Mouse (Mus musculus): Measurements from ENCODE around the gene Psmd8. TPM values are rescaled to one million over a fixed set of nuclear protein-coding genes. Genes with fewer than 3 reads are reported as not detected.
A peak's percentile ranks its signal among the peaks of the same experiment; 100 is the strongest.

The Psmd8 gene
- polyA plus RNA-seq, 1 experiment from 2014 or later: 273 TPM

DNA sequence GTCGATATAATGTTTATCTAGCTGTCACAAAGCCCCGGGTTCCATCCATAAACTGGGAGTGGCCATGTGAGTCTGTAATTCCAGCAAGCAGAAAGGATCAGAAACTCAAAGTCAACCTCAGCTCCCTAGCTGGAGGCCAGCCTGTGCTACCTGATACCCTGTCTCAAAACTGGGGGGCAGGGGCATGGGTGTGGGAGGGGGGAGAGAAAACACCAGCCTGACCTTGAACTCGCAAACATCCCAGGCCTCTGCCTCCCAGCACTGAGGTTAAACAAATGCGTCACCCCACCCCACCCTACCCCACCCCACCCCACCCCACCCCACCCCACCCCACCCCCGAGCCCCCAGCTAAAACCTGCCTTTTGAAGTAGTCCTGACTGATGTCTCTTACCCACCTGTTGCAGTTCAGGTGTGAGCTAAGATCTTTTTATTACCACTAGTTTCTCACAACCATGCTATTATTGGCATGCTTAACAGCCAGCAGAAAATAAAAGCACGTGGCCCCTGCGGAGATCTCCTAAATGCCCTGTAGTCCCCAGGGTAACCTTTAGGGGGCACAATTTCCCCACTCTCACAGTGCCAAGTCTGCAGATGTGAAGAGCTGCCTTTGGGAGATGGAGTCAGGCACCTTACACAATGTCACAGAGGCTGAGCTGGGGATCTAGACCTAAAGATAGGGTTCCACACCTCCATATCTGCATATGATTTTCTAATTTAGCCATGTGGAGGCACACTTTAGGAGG is 54.2 kb downstream of the Psmd8 start:
- no peak overlapping the region for H3K9ac ChIP-seq
- no peaks in the 10 kb centered on the region for H3K9me3 ChIP-seq
- no peak overlapping the region for H3K4me3 ChIP-seq
- H3K4me1 ChIP-seq: peaks cover 8% of the 10 kb centered on the region; the same call in 1 of the 2 replicates
- WGBS: 26% methylated on average over 7 of the region's 7 CpGs
- no peaks in the 10 kb centered on the region for H3K27me3 ChIP-seq
- ATAC-seq (ENCODE audit: insufficient number of reproducible peaks, insufficient read depth, low FRiP score, low TSS enrichment, low read depth): no peak
- no peaks in the 10 kb centered on the region for H3K36me3 ChIP-seq
- no peak overlapping the region for H3K4me2 ChIP-seq
- H3K27ac ChIP-seq: no peak overlapping the region

DNA sequence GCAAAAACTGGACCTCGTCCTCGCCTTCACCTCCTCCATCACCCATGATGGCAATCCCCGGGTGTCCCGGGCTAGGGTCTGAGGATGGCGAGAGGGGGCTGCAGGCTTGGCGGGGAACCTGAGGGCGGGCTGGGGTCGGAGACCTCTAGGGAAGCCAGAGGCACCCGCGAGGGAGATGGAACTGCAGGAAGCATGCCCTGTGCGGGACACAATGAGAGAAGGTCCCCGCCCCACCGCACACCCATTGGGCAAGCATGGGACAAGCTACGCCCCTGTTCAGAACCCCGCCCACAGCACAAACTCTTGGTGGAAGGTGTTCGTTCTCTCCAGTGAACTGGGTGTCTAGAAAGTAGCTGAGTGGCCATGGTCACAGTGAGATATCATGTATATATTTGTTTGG is 55.5 kb downstream of the Psmd8 start, which contains the start of gene Ryr1:
Gene Ryr1, minus strand, starts transcription at position 210 of the 400 bp plus-strand sequence.
- no peaks in the 10 kb centered on the region for H3K27me3 ChIP-seq
- H3K9me3 ChIP-seq: no peaks in the 10 kb centered on the region
- under 1% methylated on average over 16 of the region's 16 CpGs for WGBS
- H3K36me3 ChIP-seq: no peaks in the 10 kb centered on the region
- no peak within 1 kb of the TSS for H3K27ac ChIP-seq
- H3K9ac ChIP-seq: peak within 1 kb of the TSS; percentile 75
- peak; percentile 77; the same call in 1 of the 2 replicates for ATAC-seq (ENCODE audit: insufficient number of reproducible peaks, insufficient read depth, low FRiP score, low TSS enrichment, low read depth)
- H3K4me3 ChIP-seq: peak within 1 kb of the TSS; percentile 49
- peak within 1 kb of the TSS; percentile 87 for H3K4me2 ChIP-seq
- H3K4me1 ChIP-seq: peaks cover 8% of the 10 kb centered on the region; the same call in 1 of the 2 replicates

Other genes starting within 250 kb of the Psmd8 start
- 232 and 258 TPM in 2 replicates for gene Actn4, start 218.4 kb downstream of the Psmd8 start, polyA plus RNA-seq (2015; fragmentation: Nextera tagmentation; extraction: Ambion mirVana)
- 453 and 455 TPM in 2 replicates for gene Eif3k, start 198.8 kb downstream of the Psmd8 start, polyA plus RNA-seq (2015; fragmentation: Nextera tagmentation; extraction: Ambion mirVana)
- 7.7 and 9.9 TPM in 2 replicates for gene Map4k1, start 198.7 kb downstream of the Psmd8 start, polyA plus RNA-seq (2015; fragmentation: Nextera tagmentation; extraction: Ambion mirVana)
- 2.3 and 3.3 TPM in 2 replicates for gene Ryr1, start 55.5 kb downstream of the Psmd8 start, polyA plus RNA-seq (2015; fragmentation: Nextera tagmentation; extraction: Ambion mirVana)
- gene Rasgrp4, start 45.9 kb downstream of the Psmd8 start, polyA plus RNA-seq (2015; fragmentation: Nextera tagmentation; extraction: Ambion mirVana): 1.3 and 1.8 TPM in 2 replicates
- 16.0 and 17.6 TPM in 2 replicates for gene Fam98c, start 24.5 kb downstream of the Psmd8 start, polyA plus RNA-seq (2015; fragmentation: Nextera tagmentation; extraction: Ambion mirVana)
- 0.51 and 1.3 TPM in 2 replicates for gene Ggn, start 10.5 kb downstream of the Psmd8 start, polyA plus RNA-seq (2015; fragmentation: Nextera tagmentation; extraction: Ambion mirVana)
- 4.5 and 4.9 TPM in 2 replicates for gene Spred3, start 10.3 kb downstream of the Psmd8 start, polyA plus RNA-seq (2015; fragmentation: Nextera tagmentation; extraction: Ambion mirVana)
- 0.72 and 0.74 TPM in 2 replicates for gene Catsperg1, start 33.3 kb upstream of the Psmd8 start, polyA plus RNA-seq (2015; fragmentation: Nextera tagmentation; extraction: Ambion mirVana)
- gene Kcnk6, start 51.8 kb upstream of the Psmd8 start, polyA plus RNA-seq (2015; fragmentation: Nextera tagmentation; extraction: Ambion mirVana): 1.4 and 1.8 TPM in 2 replicates
- 110 and 111 TPM in 2 replicates for gene Yif1b, start 57.6 kb upstream of the Psmd8 start, polyA plus RNA-seq (2015; fragmentation: Nextera tagmentation; extraction: Ambion mirVana)
- gene 2200002D01Rik, start 67.8 kb upstream of the Psmd8 start, polyA plus RNA-seq (2015; fragmentation: Nextera tagmentation; extraction: Ambion mirVana): 2.2 and 4.4 TPM in 2 replicates
- gene Spint2, start 101.2 kb upstream of the Psmd8 start, polyA plus RNA-seq (2015; fragmentation: Nextera tagmentation; extraction: Ambion mirVana): 118 and 127 TPM in 2 replicates
- gene Ppp1r14a, start 108.6 kb upstream of the Psmd8 start, polyA plus RNA-seq (2015; fragmentation: Nextera tagmentation; extraction: Ambion mirVana): 10.1 and 10.5 TPM in 2 replicates
- gene Dpf1, start 123.2 kb upstream of the Psmd8 start, polyA plus RNA-seq (2015; fragmentation: Nextera tagmentation; extraction: Ambion mirVana): 28.4 and 29.9 TPM in 2 replicates